8 mouse cellular contexts compared by ENCODE assay signal in genomic region chr16:32509066-32509942, GRCm38 (mm10). TPM values are rescaled to one million over a fixed set of nuclear protein-coding genes. Genes with fewer than 3 reads are reported as not detected.
DNase-seq lines count a peak whose midpoint lies in the region; ATAC-seq and TF ChIP-seq lines count a peak whose summit lies in the region.

No protein-coding gene starts in this region.

- no peaks in the 10 kb centered on the region for H3K36me3 ChIP-seq in ES-E14 (ENCODE audit: control insufficient read depth, insufficient read depth, low read length, poor library complexity, severe bottlenecking)
- no peaks in the 10 kb centered on the region for H3K36me3 ChIP-seq in forebrain, embryonic 13.5 days (ENCODE audit: poor library complexity, severe bottlenecking)
- H3K36me3 ChIP-seq in hindbrain, embryonic 16.5 days (ENCODE audit: control insufficient read depth, insufficient read depth, low read length), result no peaks in the 10 kb centered on the region
- no peaks in the 10 kb centered on the region for H3K36me3 ChIP-seq in midbrain, embryonic 16.5 days (ENCODE audit: control insufficient read depth, insufficient read depth, low read length)

- H3K4me1 ChIP-seq in ES-E14 (ENCODE audit: control insufficient read depth in 2 of 2, insufficient read depth in 2 of 2, low read length in 2 of 2, poor library complexity in 1 of 2), result peaks cover 2 to 39% of the 10 kb centered on the region in 2 experiments; a peak in 3 of 4 replicates
- H3K4me1 ChIP-seq in forebrain, embryonic 13.5 days, result peaks cover 11% of the 10 kb centered on the region
- H3K4me1 ChIP-seq in hindbrain, embryonic 16.5 days (ENCODE audit: control insufficient read depth, insufficient read depth, low read depth, low read length), result peaks cover 12% of the 10 kb centered on the region; the same call in 1 of the 2 replicates
- H3K4me1 ChIP-seq in midbrain, embryonic 16.5 days (ENCODE audit: control insufficient read depth, insufficient read depth, low read length), result peaks cover 2% of the 10 kb centered on the region; the same call in 1 of the 2 replicates

- 59% methylated on average over 9 of the region's 9 CpGs for WGBS in forebrain, embryonic 13.5 days
- WGBS in hindbrain, embryonic 16.5 days, result 46% methylated on average over 9 of the region's 9 CpGs
- 60% methylated on average over 9 of the region's 9 CpGs for WGBS in midbrain, embryonic 16.5 days

- H3K9ac ChIP-seq in ES-E14 (ENCODE audit: insufficient read depth, low read depth, low read length, poor library complexity, severe bottlenecking), result peak overlapping the region; percentile 4; the same call in 1 of the 2 replicates
- no peak overlapping the region for H3K9ac ChIP-seq in forebrain, embryonic 13.5 days
- no peak overlapping the region for H3K9ac ChIP-seq in hindbrain, embryonic 16.5 days (ENCODE audit: low read depth, low read length)
- H3K9ac ChIP-seq in midbrain, embryonic 16.5 days (ENCODE audit: low read depth, low read length), result no peak overlapping the region

- no peaks in the 10 kb centered on the region for H3K27me3 ChIP-seq in forebrain, embryonic 13.5 days
- H3K27me3 ChIP-seq in hindbrain, embryonic 16.5 days (replicated peaks; ENCODE audit: control insufficient read depth, insufficient read depth, low read length), result no peaks in the 10 kb centered on the region
- H3K27me3 ChIP-seq in midbrain, embryonic 16.5 days (ENCODE audit: control insufficient read depth, insufficient read depth, low read depth, low read length), result no peaks in the 10 kb centered on the region

- no peaks in the 10 kb centered on the region for H3K9me3 ChIP-seq in ES-E14 (ENCODE audit: control insufficient read depth, insufficient read depth, low read depth, low read length)
- no peaks in the 10 kb centered on the region for H3K9me3 ChIP-seq in forebrain, embryonic 13.5 days (replicated peaks)
- H3K9me3 ChIP-seq in hindbrain, embryonic 16.5 days (ENCODE audit: control insufficient read depth, low read length), result no peaks in the 10 kb centered on the region
- no peaks in the 10 kb centered on the region for H3K9me3 ChIP-seq in midbrain, embryonic 16.5 days (replicated peaks; ENCODE audit: control insufficient read depth, low read length, poor library complexity, severe bottlenecking)

- no peak overlapping the region for H3K4me3 ChIP-seq in ES-E14 (ENCODE audit: insufficient read depth in 1 of 2, low read depth in 1 of 2, low read length in 2 of 2, poor library complexity in 1 of 2, severe bottlenecking in 1 of 2)
- H3K4me3 ChIP-seq in forebrain, embryonic 13.5 days, result no peak overlapping the region
- H3K4me3 ChIP-seq in hindbrain, embryonic 16.5 days (ENCODE audit: low read length), result no peak overlapping the region
- H3K4me3 ChIP-seq in midbrain, embryonic 16.5 days (ENCODE audit: low read depth, low read length), result no peak overlapping the region

- DNase-seq in adrenal gland, adult 2 months, result peak; percentile 37
- DNase-seq in adrenal gland, adult 18-20 months (ENCODE audit: low spot score in 2 of 2), result no peak
- no peak for DNase-seq in ES-E14 (ENCODE audit: low read depth, low spot score)
- DNase-seq in layer of hippocampus, postnatal 36 days, result no peak
- no peak for DNase-seq in gastrocnemius, postnatal 4 days (ENCODE audit: low spot score in 2 of 2)

- H3K27ac ChIP-seq in ES-E14 (ENCODE audit: insufficient read depth, low read depth, low read length, poor library complexity, severe bottlenecking), result no peak overlapping the region; the same call in 1 of the 2 replicates
- 0 out of 2 replicates have a peak overlapping the region, but pooled peaks have one; percentile 59 for H3K27ac ChIP-seq in forebrain, embryonic 13.5 days
- no peak overlapping the region; the same call in 1 of the 2 replicates for H3K27ac ChIP-seq in hindbrain, embryonic 16.5 days (ENCODE audit: low read depth, low read length)
- H3K27ac ChIP-seq in midbrain, embryonic 16.5 days (ENCODE audit: low read length), result peak overlapping the region; percentile 28

- in situ Hi-C loops in ES-E14 (cut with MboI; ENCODE audit: low sequenced_read_pairs in 2 of 2, unreplicated experiment in 2 of 2), result no loop called here

- H3K4me2 ChIP-seq in forebrain, embryonic 13.5 days, result no peak overlapping the region
- H3K4me2 ChIP-seq in hindbrain, embryonic 16.5 days (ENCODE audit: low read length), result no peak overlapping the region
- H3K4me2 ChIP-seq in midbrain, embryonic 16.5 days (ENCODE audit: low read length), result no peak overlapping the region

- ATAC-seq in forebrain, embryonic 13.5 days, result 0 out of 2 replicates have a peak, but pooled peaks have one; percentile 5
- peak; percentile 63; the same call in 1 of the 2 replicates for ATAC-seq in hindbrain, embryonic 16.5 days
- ATAC-seq in midbrain, embryonic 16.5 days, result 0 out of 2 replicates have a peak, but pooled peaks have one; percentile 30

TF ChIP-seq in ES-E14, 5 proteins besides CTCF, POLR2A, EP300 and RAD21:
- no peak for TF ChIP-seq CHD2 (IDR thresholded peaks at IDR 0.05; ENCODE audit: low read depth, low read length)
- no peak for TF ChIP-seq ZNF384 (IDR thresholded peaks at IDR 0.05; ENCODE audit: low read depth, low read length)
- TF ChIP-seq HCFC1 (IDR thresholded peaks at IDR 0.05; ENCODE audit: borderline replicate concordance, insufficient read depth, low read length), result no peak
- TF ChIP-seq ZC3H11A (IDR thresholded peaks at IDR 0.05; ENCODE audit: borderline replicate concordance, low read depth, low read length), result no peak
- TF ChIP-seq MAFK (IDR thresholded peaks at IDR 0.05; ENCODE audit: insufficient read depth, low read depth, low read length), result no peak

RNA-seq across cellular contexts. Expression of gene Zdhhc19, which starts 13.2 kb away (rescaled TPM):
- not detected for total RNA-seq in adrenal gland, adult 2 months (2021)
- polyA plus RNA-seq in adrenal gland, adult 2 months (2012; rRNA removed), result not detected in 2 replicates
- total RNA-seq in adrenal gland, adult 18-20 months (2021), result not detected
- total RNA-seq in ES-E14 (2012; rRNA removed), result not detected in 2 replicates
- not detected in 2 replicates for polyA plus RNA-seq in forebrain, embryonic 13.5 days (2015; fragmentation: Nextera tagmentation; extraction: Ambion mirVana)
- not detected in 2 replicates for polyA plus RNA-seq in hindbrain, embryonic 16.5 days (2015; fragmentation: Nextera tagmentation; extraction: Ambion mirVana)
- polyA plus RNA-seq in midbrain, embryonic 16.5 days (2015; fragmentation: Nextera tagmentation; extraction: Ambion mirVana), result 0.26 TPM in 1 of 2 replicates, not detected in the other
- total RNA-seq in layer of hippocampus, postnatal 36 days (2021), result not detected
- not detected for total RNA-seq in gastrocnemius, postnatal 4 days (2021)

RNA-seq across cellular contexts. Expression of gene Slc51a, which starts 21.6 kb away (rescaled TPM):
- under 1 TPM in 1 of 2 experiments, not detected in 1; 0.28 TPM for total RNA-seq in adrenal gland, adult 2 months (2021)
- polyA plus RNA-seq in adrenal gland, adult 2 months (2012; rRNA removed), result 0.23 and 0.33 TPM in 2 replicates
- not detected for total RNA-seq in adrenal gland, adult 18-20 months (2021)
- 0.79 and 1.1 TPM in 2 replicates for total RNA-seq in ES-E14 (2012; rRNA removed)
- polyA plus RNA-seq in forebrain, embryonic 13.5 days (2015; fragmentation: Nextera tagmentation; extraction: Ambion mirVana), result 0.25 and 0.49 TPM in 2 replicates
- polyA plus RNA-seq in hindbrain, embryonic 16.5 days (2015; fragmentation: Nextera tagmentation; extraction: Ambion mirVana), result 0.19 TPM in 1 of 2 replicates, not detected in the other
- 0.08 TPM in 1 of 2 replicates, not detected in the other for polyA plus RNA-seq in midbrain, embryonic 16.5 days (2015; fragmentation: Nextera tagmentation; extraction: Ambion mirVana)
- not detected for total RNA-seq in layer of hippocampus, postnatal 36 days (2021)
- not detected for total RNA-seq in gastrocnemius, postnatal 4 days (2021)

Comparison
In these comparisons a context has a peak if more than half of its experiments do, and no peak if none do; other contexts are left out.
1. H3K27ac ChIP-seq: peak in forebrain, embryonic 13.5 days (single experiment) and midbrain, embryonic 16.5 days (single experiment); none in ES-E14 (single experiment) and hindbrain, embryonic 16.5 days (single experiment).
2. ATAC-seq: peak in every context shown above with its lines; median percentile 63 in hindbrain, embryonic 16.5 days; 30 in midbrain, embryonic 16.5 days; 5 in forebrain, embryonic 13.5 days.